Mouse (Mus musculus): ENCODE data around the gene Gtf3c5.

Gtf3c5 gene

GRCm38 (mm10) chr2:28532938-28533771, 50.4 kb downstream of the Gtf3c5 start:
- peak; percentile 99 for DNase-seq

- peak; percentile 95 for DNase-seq
These were observed 53.2 kb downstream of the Gtf3c5 start for GRCm38 (mm10) chr2:28530311-28530710.

DNA sequence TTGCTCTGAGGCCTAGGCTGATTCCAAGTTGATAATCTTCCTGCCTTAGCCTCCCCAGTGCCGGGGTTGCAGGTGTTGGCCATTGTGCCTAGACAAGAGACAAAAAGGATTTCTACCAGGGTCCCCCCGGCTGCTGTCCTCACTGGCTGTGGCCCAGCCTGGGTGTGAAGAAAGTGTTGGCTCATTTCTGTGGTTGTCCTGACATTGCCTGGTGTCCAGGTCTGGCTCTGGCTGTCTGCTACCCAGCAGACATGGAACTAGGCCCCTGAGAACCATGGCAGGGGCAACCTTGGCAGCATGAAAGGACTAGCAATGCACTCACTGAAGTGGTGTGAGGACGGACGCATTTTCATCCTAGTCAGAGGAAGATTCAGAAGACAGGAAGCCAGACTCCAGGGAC, 53.7 kb downstream of the Gtf3c5 start:
- DNase-seq, result peak; percentile 92

- no peak for DNase-seq
These were observed 55.2 kb downstream of the Gtf3c5 start for GRCm38 (mm10) chr2:28528354-28528730.

GRCm38 (mm10) chr2:28527436-28528353, 55.9 kb downstream of the Gtf3c5 start:
- DNase-seq, result no peak

DNA sequence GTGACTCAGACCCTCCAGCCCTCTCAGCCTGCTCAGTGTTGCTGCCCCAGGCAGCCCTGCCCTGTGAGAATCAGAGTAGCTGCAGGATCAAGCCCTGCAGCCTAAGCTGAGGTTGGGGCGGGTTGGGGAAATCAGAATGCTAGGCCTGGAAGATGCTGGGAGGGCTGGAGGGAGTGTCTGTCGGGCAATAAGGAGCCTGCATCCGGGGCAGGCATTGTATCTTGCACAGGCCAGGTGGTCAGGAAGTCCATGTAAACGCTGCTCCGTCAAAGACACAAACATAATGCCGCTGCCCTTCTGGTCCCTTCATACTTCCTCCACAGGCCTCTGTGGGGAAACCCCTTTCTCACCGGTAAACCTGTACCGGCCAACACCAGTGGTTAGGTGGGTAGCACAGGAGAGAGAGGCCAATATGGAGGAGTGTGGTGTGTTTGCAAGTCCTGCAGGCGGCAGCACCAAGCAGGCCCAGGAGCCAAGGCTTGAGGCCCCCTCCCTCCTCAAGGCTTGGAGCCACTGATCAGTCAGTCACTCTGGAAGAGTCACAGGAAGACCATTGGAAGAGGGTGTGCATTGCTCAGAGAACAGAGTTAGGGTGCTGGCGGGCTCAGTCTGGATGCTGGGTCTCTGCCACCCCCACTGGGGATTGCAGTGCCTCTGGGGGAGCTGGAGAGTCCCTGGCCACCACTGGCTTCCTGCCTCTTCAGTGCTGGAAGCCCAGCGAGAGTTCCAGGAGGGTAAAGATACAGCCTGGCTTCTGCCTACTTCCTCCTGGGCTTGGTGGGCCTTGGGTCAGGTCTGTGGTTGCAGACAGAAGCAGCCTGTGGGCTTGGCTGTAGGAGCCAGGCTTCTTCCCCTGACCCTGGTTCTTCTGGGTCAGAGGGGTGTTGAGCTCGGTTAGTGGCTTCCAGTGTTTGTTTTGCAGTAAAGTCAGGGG, 57.3 kb downstream of the Gtf3c5 start:
- peak; percentile 93 for DNase-seq

GRCm38 (mm10) chr2:28525219-28525942, 58.2 kb downstream of the Gtf3c5 start:
- DNase-seq, result peak; percentile 99

GRCm38 (mm10) chr2:28524406-28524805, 59.1 kb downstream of the Gtf3c5 start:
- no peak for DNase-seq

DNA sequence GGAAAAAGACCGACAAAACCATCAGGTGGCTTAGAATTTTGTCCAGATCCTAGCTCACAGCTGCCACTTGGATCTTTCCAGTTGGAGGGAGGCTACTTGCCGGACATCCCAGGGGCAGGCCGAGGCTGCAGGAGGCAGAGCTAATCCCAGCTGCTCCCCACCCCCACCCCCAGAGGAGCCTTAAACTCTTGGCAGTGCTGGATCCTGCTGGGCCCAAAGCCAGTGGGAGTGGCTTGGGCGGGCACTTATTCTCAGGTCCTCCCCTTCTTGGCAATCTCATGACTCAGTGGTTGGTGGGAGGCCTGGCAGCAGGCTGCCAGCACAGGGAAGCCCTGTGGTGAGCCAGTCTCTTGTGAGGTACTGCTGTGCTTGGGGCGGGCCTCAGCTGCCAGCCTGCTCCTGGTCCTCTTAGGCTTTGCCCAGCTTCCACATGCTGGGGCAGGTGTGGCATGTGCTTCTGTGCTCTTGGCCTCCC, 59.9 kb downstream of the Gtf3c5 start:
- DNase-seq, result peak; percentile 99

DNA sequence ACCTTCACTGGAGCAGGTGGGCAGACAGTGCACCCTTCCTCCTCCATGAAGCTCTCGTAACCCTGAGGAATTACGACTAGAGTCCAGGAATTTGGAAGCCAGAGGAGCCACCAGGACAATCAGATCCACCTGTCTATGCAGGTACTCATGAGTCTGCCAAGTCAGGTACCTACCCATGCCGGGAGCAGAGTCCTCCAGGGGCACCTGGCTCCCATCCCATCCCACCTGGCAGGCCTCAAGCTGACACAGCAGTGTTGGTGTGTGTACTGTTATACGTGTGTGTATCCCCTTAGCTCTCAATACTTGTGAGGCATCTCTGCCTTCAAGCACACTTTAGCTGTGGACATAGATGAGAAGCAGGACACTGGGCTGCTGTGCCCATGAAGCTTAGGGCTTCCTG, 61.4 kb downstream of the Gtf3c5 start:
- DNase-seq, result peak; percentile 94

GRCm38 (mm10) chr2:28521571-28522151, 61.9 kb downstream of the Gtf3c5 start:
- peak; percentile 94 for DNase-seq

DNA sequence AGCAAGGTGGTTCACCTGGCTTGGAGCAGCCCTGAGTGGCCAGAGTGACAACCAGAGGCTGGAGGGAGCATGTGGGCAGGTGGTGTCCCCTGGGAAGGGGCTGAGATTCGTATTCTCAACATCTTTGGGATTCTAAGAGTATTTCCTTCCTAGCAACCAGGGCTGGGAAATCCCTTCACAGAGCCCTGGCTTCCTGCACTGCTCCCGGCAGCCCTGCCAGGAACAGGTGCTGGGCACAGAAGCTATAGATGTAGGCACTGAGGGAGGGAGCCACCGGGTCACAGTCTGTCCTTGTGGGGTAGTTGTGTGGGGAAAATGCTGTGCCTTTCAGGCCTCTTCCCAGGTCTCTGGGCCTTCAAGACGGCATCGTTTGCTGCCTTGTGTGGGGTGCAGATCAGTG, 63.0 kb downstream of the Gtf3c5 start:
- DNase-seq, result peak; percentile 88

GRCm38 (mm10) chr2:28518231-28518630, 65.3 kb downstream of the Gtf3c5 start:
- peak; percentile 88 for DNase-seq

- peak; percentile 97 for DNase-seq
These were observed 66.2 kb downstream of the Gtf3c5 start for GRCm38 (mm10) chr2:28517206-28517909.

Data from heart, adult 11 months (tissue).